Mouse (Mus musculus) embryonic facial prominence, embryonic 10.5 days (tissue): Measurements from ENCODE around the gene Cacng8. TPM values are rescaled to one million over a fixed set of nuclear protein-coding genes. Genes with fewer than 3 reads are reported as not detected.
A peak's percentile ranks its signal among the peaks of the same experiment; 100 is the strongest.

ENCODE experiments used
- microRNA-seq: library from miRNA; unstranded; fragments of <30 nt; microRNA quantifications from one replicate; pipeline ENCODE4, GENCODE M21; 2017
- polyA plus RNA-seq: library from polyadenylated mRNA; unstranded; fragments of >200 nt; fragmentation: Nextera tagmentation; extraction: Ambion mirVana; gene quantifications from 2 replicates; pipeline ENCODE4 v1.2.1, GENCODE M21; 2016

The Cacng8 gene
- polyA plus RNA-seq, 1 experiment from 2014 or later: 11.4 TPM

Small RNA genes lying within 50 kb of the gene (microRNA-seq; reads per million reads assigned to microRNA genes)
- gene Gm23450: 12.8 reads per million, percentile 24 among the genes with 10 or more reads in this experiment

Other genes with a start within 250 kb of the Cacng8 start
- 0.31 and 0.43 TPM in 2 replicates for gene AU018091, start 221.5 kb upstream of the Cacng8 start, polyA plus RNA-seq
- 0.02 TPM in 1 of 2 replicates, not detected in the other for gene Nlrp12, start 140.9 kb upstream of the Cacng8 start, polyA plus RNA-seq
- gene Myadm, start 101.6 kb upstream of the Cacng8 start, polyA plus RNA-seq: 27.5 and 28.2 TPM in 2 replicates
- 0.36 and 0.44 TPM in 2 replicates for gene Prkcg, start 101.5 kb upstream of the Cacng8 start, polyA plus RNA-seq
- gene Cacng7, start 57.7 kb upstream of the Cacng8 start, polyA plus RNA-seq: 1.2 and 1.9 TPM in 2 replicates
- 0.29 TPM in 1 of 2 replicates, not detected in the other for gene Cacng6, start 33.5 kb downstream of the Cacng8 start, polyA plus RNA-seq
- gene Tarm1, start 111.9 kb downstream of the Cacng8 start, polyA plus RNA-seq: not detected in 2 replicates
- gene Oscar, start 225.5 kb downstream of the Cacng8 start, polyA plus RNA-seq: 0.13 TPM in 1 of 2 replicates, not detected in the other
- 365 and 398 TPM in 2 replicates for gene Ndufa3, start 226.7 kb downstream of the Cacng8 start, polyA plus RNA-seq
- 31.0 and 33.0 TPM in 2 replicates for gene Tfpt, start 239.2 kb downstream of the Cacng8 start, polyA plus RNA-seq
- gene Prpf31, start 239.3 kb downstream of the Cacng8 start, polyA plus RNA-seq: 179 and 183 TPM in 2 replicates